13 mouse cellular contexts compared by ENCODE assay signal in genomic region chr8:70461765-70462515, GRCm38 (mm10). TPM values are rescaled to one million over a fixed set of nuclear protein-coding genes. Genes with fewer than 3 reads are reported as not detected.
DNase-seq lines count a peak whose midpoint lies in the region; ATAC-seq and TF ChIP-seq lines count a peak whose summit lies in the region.
"Had no signal": no experiment of that assay in that cellular context is flagged by ENCODE, and none has a peak within 500 bp of the region (broad histone marks: within the 10 kb centered on the region; RNA-seq: fewer than 3 reads in every experiment).

No protein-coding gene starts in this region.

- 77% methylated on average over 16 of the region's 16 CpGs for WGBS in heart, embryonic 10.5 days
- WGBS in limb, embryonic 14.5 days, result 75% methylated on average over 16 of the region's 16 CpGs

- H3K27me3 ChIP-seq in heart, embryonic 10.5 days (ENCODE audit: insufficient read depth, poor library complexity, severe bottlenecking), result no peaks in the 10 kb centered on the region
- H3K27me3 ChIP-seq in limb, embryonic 14.5 days (ENCODE audit: control insufficient read depth, insufficient read depth, low read length), result no peaks in the 10 kb centered on the region
- H3K27me3 ChIP-seq: neural tube, embryonic 13.5 days had no signal

- H3K9me3 ChIP-seq in heart, embryonic 10.5 days, result no peaks in the 10 kb centered on the region
- H3K9me3 ChIP-seq in limb, embryonic 14.5 days (ENCODE audit: control insufficient read depth, low read length), result no peaks in the 10 kb centered on the region
- H3K9me3 ChIP-seq: neural tube, embryonic 13.5 days had no signal

- ATAC-seq in limb, embryonic 14.5 days (ENCODE audit: low FRiP score, low read depth), result no peak

- H3K36me3 ChIP-seq in heart, embryonic 10.5 days, result peaks cover 10% of the 10 kb centered on the region; the same call in 1 of the 2 replicates
- H3K36me3 ChIP-seq in limb, embryonic 14.5 days (ENCODE audit: control insufficient read depth, insufficient read depth, low read length), result peaks cover 7% of the 10 kb centered on the region

- no peak overlapping the region for H3K4me3 ChIP-seq in heart, embryonic 10.5 days
- H3K4me3 ChIP-seq in limb, embryonic 14.5 days (replicated peaks; ENCODE audit: low read length), result no peak overlapping the region
- H3K4me3 ChIP-seq: neural tube, embryonic 13.5 days had no signal

- H3K4me2 ChIP-seq in limb, embryonic 14.5 days (replicated peaks; ENCODE audit: low read depth, low read length, severe bottlenecking), result no peak overlapping the region
- H3K4me2 ChIP-seq: neural tube, embryonic 13.5 days had no signal

- H3K9ac ChIP-seq in limb, embryonic 14.5 days (ENCODE audit: low read depth, low read length, severe bottlenecking), result no peak overlapping the region
- H3K9ac ChIP-seq: neural tube, embryonic 13.5 days had no signal

- no peak for TF ChIP-seq POLR2A in limb, embryonic 14.5 days (IDR thresholded peaks at IDR 0.05; ENCODE audit: borderline replicate concordance, extremely low read depth, insufficient read depth, insufficient read length)

- no peak for DNase-seq in heart, embryonic 10.5 days (ENCODE audit: low spot score)
- DNase-seq in heart, postnatal 4 days, result no peak
- peak; percentile 28 to 46 for DNase-seq in lung, postnatal 4 days
- no peak for DNase-seq in lung, postnatal 14 days
- peak; percentile 72 for DNase-seq in adrenal gland, adult 8-10 months
- no peak for DNase-seq in limb, embryonic 14.5 days (ENCODE audit: low spot score)
- no peak for DNase-seq in urinary bladder, postnatal 4 days (ENCODE audit: low spot score in 2 of 2)
- no peak for DNase-seq in kidney, adult 8-10 months
- DNase-seq: gastrocnemius, postnatal 14 days; kidney, adult 9 months; left cerebral cortex, postnatal 4 days had no signal

- H3K4me1 ChIP-seq in heart, embryonic 10.5 days, result peaks cover 57% of the 10 kb centered on the region
- H3K4me1 ChIP-seq in limb, embryonic 14.5 days (ENCODE audit: control insufficient read depth, insufficient read depth, low read length), result peaks cover 21% of the 10 kb centered on the region

- H3K27ac ChIP-seq in heart, embryonic 10.5 days, result peak overlapping the region; percentile 50; the same call in 1 of the 2 replicates
- peak overlapping the region; percentile 74 for H3K27ac ChIP-seq in limb, embryonic 14.5 days (replicated peaks; ENCODE audit: low read depth, low read length)
- H3K27ac ChIP-seq: neural tube, embryonic 13.5 days had no signal

RNA-seq across cellular contexts. Expression of gene Klhl26, which starts 14.8 kb away (rescaled TPM):
- 15.6 and 15.7 TPM in 2 replicates for polyA plus RNA-seq in heart, embryonic 10.5 days (2016; fragmentation: Nextera tagmentation; extraction: Ambion mirVana)
- 1 to 10 TPM; 8.2 to 9.2 TPM for total RNA-seq in heart, postnatal 4 days (2021)
- total RNA-seq in adrenal gland, adult 8-10 months (2022), result 10 to 100 TPM; 27.3 to 35.8 (median 30.6) TPM
- 48.7 and 72.6 TPM in 2 replicates for polyA plus RNA-seq in limb, embryonic 14.5 days (2012; rRNA removed)
- 24.2 and 28.6 TPM in 2 replicates for polyA plus RNA-seq in limb, embryonic 14.5 days (2014; fragmentation: Nextera tagmentation; extraction: Ambion mirVana)

RNA-seq across cellular contexts. Expression of gene Crtc1, which starts 22.6 kb away (rescaled TPM):
- polyA plus RNA-seq in heart, embryonic 10.5 days (2016; fragmentation: Nextera tagmentation; extraction: Ambion mirVana), result 13.0 and 15.8 TPM in 2 replicates
- 10 to 100 TPM; 12.8 to 15.4 TPM for total RNA-seq in heart, postnatal 4 days (2021)
- 10 to 100 TPM; 25.3 to 52.7 (median 36.5) TPM for total RNA-seq in adrenal gland, adult 8-10 months (2022)
- polyA plus RNA-seq in limb, embryonic 14.5 days (2012; rRNA removed), result 37.8 and 58.5 TPM in 2 replicates
- polyA plus RNA-seq in limb, embryonic 14.5 days (2014; fragmentation: Nextera tagmentation; extraction: Ambion mirVana), result 26.3 and 31.1 TPM in 2 replicates

RNA-seq across cellular contexts. Expression of gene Tmem59l, which starts 25.2 kb away (rescaled TPM):
- 1.2 and 3.6 TPM in 2 replicates for polyA plus RNA-seq in heart, embryonic 10.5 days (2016; fragmentation: Nextera tagmentation; extraction: Ambion mirVana)
- not detected for total RNA-seq in heart, postnatal 4 days (2021)
- total RNA-seq in adrenal gland, adult 8-10 months (2022), result 10 to 100 TPM; 27.2 to 44.6 (median 31.0) TPM
- polyA plus RNA-seq in limb, embryonic 14.5 days (2012; rRNA removed), result 13.1 and 17.7 TPM in 2 replicates
- 15.7 and 17.5 TPM in 2 replicates for polyA plus RNA-seq in limb, embryonic 14.5 days (2014; fragmentation: Nextera tagmentation; extraction: Ambion mirVana)
- total RNA-seq: common myeloid progenitor, adult 5-6 weeks; gastrocnemius, postnatal 14 days had no signal

RNA-seq across cellular contexts. Expression of gene Crlf1, which starts 31.0 kb away (rescaled TPM):
- 1.8 and 3.2 TPM in 2 replicates for polyA plus RNA-seq in heart, embryonic 10.5 days (2016; fragmentation: Nextera tagmentation; extraction: Ambion mirVana)
- total RNA-seq in heart, postnatal 4 days (2021), result under 1 TPM in 1 of 2 experiments, not detected in 1; 0.55 TPM
- total RNA-seq in adrenal gland, adult 8-10 months (2022), result 1 to 10 TPM in 1 of 4 experiments, under 1 TPM in 2, not detected in 1; 0.51 to 1.5 (median 0.59) TPM
- polyA plus RNA-seq in limb, embryonic 14.5 days (2012; rRNA removed), result 98.9 and 127 TPM in 2 replicates
- 91.5 and 103 TPM in 2 replicates for polyA plus RNA-seq in limb, embryonic 14.5 days (2014; fragmentation: Nextera tagmentation; extraction: Ambion mirVana)
- total RNA-seq: common myeloid progenitor, adult 5-6 weeks had no signal

RNA-seq across cellular contexts. Expression of gene Rex1bd, which starts 44.6 kb away (rescaled TPM):
- 127 and 128 TPM in 2 replicates for polyA plus RNA-seq in heart, embryonic 10.5 days (2016; fragmentation: Nextera tagmentation; extraction: Ambion mirVana)
- 100 to 1,000 TPM in 1 of 2 experiments, 10 to 100 TPM in 1; 96.9 to 109 TPM for total RNA-seq in heart, postnatal 4 days (2021)
- 100 to 1,000 TPM; 126 to 165 (median 148) TPM for total RNA-seq in adrenal gland, adult 8-10 months (2022)
- 154 and 175 TPM in 2 replicates for polyA plus RNA-seq in limb, embryonic 14.5 days (2012; rRNA removed)
- polyA plus RNA-seq in limb, embryonic 14.5 days (2014; fragmentation: Nextera tagmentation; extraction: Ambion mirVana), result 152 and 156 TPM in 2 replicates

Comparison
In these comparisons a context has a peak if more than half of its experiments do, and no peak if none do; other contexts are left out.
1. DNase-seq: peak in lung, postnatal 4 days (2 of 2) and adrenal gland, adult 8-10 months (single experiment); none in heart, embryonic 10.5 days (single experiment), heart, postnatal 4 days (single experiment), lung, postnatal 14 days (single experiment), limb, embryonic 14.5 days (single experiment), urinary bladder, postnatal 4 days (0 of 2) and kidney, adult 8-10 months (0 of 2).
2. RNA of gene Tmem59l, which starts 25.2 kb away (total RNA-seq): 27.2 to 44.6 TPM in adrenal gland, adult 8-10 months; not detected in heart, postnatal 4 days; every median in the first group is over 10 times any median in the second.